Mouse (Mus musculus) midbrain, embryonic 12.5 days (tissue): ENCODE data around the gene Ntn4. TPM values are rescaled to one million over a fixed set of nuclear protein-coding genes. Genes with fewer than 3 reads are reported as not detected.

Source experiments
- ATAC-seq: fragments of 200-750 bp; cut with Nextera tagmentation; 2 replicates; pipeline ENCODE4 v1.8.0; 2017; ENCODE audit warnings: low read depth, moderate TSS enrichment, moderate library complexity; ENCODE audit not compliant: low FRiP score
- H3K27ac ChIP-seq: fragments of 300-500 bp; sonication (generic); replicated peaks from 2 replicates; pipeline ENCODE4 v1.5.1; 2016; ENCODE audit warnings: mild to moderate bottlenecking
- H3K27me3 ChIP-seq: fragments of 300-500 bp; sonication (generic); 2 replicates; pipeline ENCODE4 v1.6.1; 2016; ENCODE audit warnings: mild to moderate bottlenecking
- H3K36me3 ChIP-seq: fragments of 300-500 bp; sonication (generic); 2 replicates; pipeline ENCODE4 v1.6.1; 2016
- H3K4me1 ChIP-seq: fragments of 300-500 bp; sonication (generic); 2 replicates; pipeline ENCODE4 v1.6.1; 2016
- H3K4me2 ChIP-seq: fragments of 300-500 bp; sonication (generic); replicated peaks from 2 replicates; pipeline ENCODE4 v1.6.1; 2016; ENCODE audit warnings: mild to moderate bottlenecking, moderate library complexity
- H3K4me3 ChIP-seq: fragments of 300-500 bp; sonication (generic); 2 replicates; pipeline ENCODE4 v1.5.1; 2016; ENCODE audit warnings: mild to moderate bottlenecking
- H3K9ac ChIP-seq: fragments of 300-500 bp; sonication (generic); replicated peaks from 2 replicates; pipeline ENCODE4 v1.6.1; 2016; ENCODE audit warnings: mild to moderate bottlenecking, moderate library complexity
- H3K9me3 ChIP-seq: fragments of 300-500 bp; sonication (generic); 2 replicates; pipeline ENCODE4 v1.6.1; 2016; ENCODE audit warnings: mild to moderate bottlenecking
- WGBS: fragments of 180-500 bp; shearing (Covaris S2); methylation state at CpG from one replicate; pipeline ENCODE4 v1.1.7; 2016; 5-methylcytosine and 5-hydroxymethylcytosine counted together
- polyA plus RNA-seq: library from polyadenylated mRNA; unstranded; fragments of >200 nt; fragmentation: Nextera tagmentation; extraction: Ambion mirVana; gene quantifications from 2 replicates; pipeline ENCODE4 v1.2.1, GENCODE M21; 2016

Ntn4 gene
- polyA plus RNA-seq, 1 experiment from 2014 or later: 3.3 TPM

DNA sequence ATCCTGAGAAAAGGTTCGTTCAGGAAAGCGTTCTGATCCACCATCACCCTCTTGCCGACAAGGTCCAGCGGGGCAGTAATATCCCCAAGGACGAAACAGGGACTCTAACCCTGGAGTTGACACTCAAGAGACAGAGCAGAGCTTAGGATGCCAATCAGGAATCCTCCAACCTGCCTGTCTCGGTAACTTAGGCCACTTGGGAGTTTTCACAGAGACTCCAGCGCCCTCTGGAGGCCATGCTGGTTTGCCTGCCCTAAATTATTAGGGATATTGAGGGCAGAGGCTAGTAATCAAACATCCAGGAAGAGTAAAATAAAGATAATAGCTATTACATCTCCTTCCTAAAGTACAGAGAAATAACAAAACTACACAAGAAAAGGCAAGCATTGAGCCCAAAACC is 136.9 kb downstream of the Ntn4 start:
- 46% methylated on average over 7 of the region's 7 CpGs for WGBS
- no peak overlapping the region for H3K4me3 ChIP-seq
- no peaks in the 10 kb centered on the region for H3K4me1 ChIP-seq
- no peaks in the 10 kb centered on the region for H3K36me3 ChIP-seq
- no peak overlapping the region for H3K27ac ChIP-seq
- ATAC-seq: no peak
- H3K4me2 ChIP-seq: no peak overlapping the region
- no peaks in the 10 kb centered on the region for H3K27me3 ChIP-seq
- no peak overlapping the region for H3K9ac ChIP-seq
- no peaks in the 10 kb centered on the region for H3K9me3 ChIP-seq

DNA sequence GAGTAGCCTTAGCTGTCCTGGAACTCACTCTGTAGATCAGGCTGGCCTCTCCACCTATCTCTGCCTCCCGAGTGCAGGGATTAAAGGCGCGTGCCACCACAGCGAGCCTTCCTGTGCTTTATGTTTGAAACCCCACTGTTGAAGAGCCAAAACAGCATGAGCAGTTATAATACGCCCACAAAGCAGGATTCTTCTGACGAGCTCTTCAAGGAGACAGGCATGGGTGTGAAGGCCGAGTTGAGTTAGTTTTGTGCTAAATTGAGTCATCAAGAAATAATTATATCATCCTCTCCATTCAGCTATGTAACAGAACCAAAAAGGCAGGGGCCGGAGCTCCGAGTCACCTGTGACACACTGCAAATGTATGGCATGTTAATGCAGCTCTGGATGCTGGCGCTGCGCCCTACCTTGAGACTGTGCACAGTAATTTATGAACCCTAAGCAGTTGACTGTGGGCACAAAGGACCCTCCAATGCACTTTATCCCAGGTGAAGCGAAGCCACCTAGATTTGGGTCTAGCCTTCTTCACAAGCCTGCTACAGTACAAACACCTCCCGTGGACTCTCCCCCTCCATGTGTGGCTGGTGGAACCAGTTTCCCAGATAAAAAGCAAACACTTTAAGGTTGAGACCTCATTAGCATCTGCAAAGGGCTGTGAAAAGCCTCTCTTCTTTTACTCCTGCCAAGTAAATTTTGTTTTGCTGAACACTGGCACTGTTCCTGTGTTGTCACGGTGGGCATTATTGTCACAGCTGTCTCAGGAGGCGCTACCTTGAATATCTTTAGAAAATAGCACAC is 142.9 kb downstream of the Ntn4 start:
- Histone ChIP-seq H3K9ac (no peak overlapping the region), H3K4me3 (no peak overlapping the region), H3K27ac (no peak overlapping the region), H3K36me3 (no peaks in the 10 kb centered on the region), H3K4me1 (peaks cover 5% of the 10 kb centered on the region; the same call in 1 of the 2 replicates), H3K27me3 (no peaks in the 10 kb centered on the region), H3K9me3 (no peaks in the 10 kb centered on the region), H3K4me2 (no peak overlapping the region)
- no peak for ATAC-seq
- WGBS: 65% methylated on average over 15 of the region's 15 CpGs

Other genes starting within 250 kb of the Ntn4 start
- gene Lta4h, start 187.3 kb upstream of the Ntn4 start, polyA plus RNA-seq: 135 and 143 TPM in 2 replicates
- 0.07 TPM in 1 of 2 replicates, not detected in the other for gene Hal, start 151.9 kb upstream of the Ntn4 start, polyA plus RNA-seq
- gene Amdhd1, start 100.6 kb upstream of the Ntn4 start, polyA plus RNA-seq: 0.12 TPM in 1 of 2 replicates, not detected in the other
- 0.38 and 0.68 TPM in 2 replicates for gene Ccdc38, start 100.0 kb upstream of the Ntn4 start, polyA plus RNA-seq
- 126 and 129 TPM in 2 replicates for gene Snrpf, start 51.0 kb upstream of the Ntn4 start, polyA plus RNA-seq
- gene Usp44, start 190.9 kb downstream of the Ntn4 start, polyA plus RNA-seq: 12.1 and 13.0 TPM in 2 replicates